Mouse (Mus musculus) hindbrain, embryonic 11.5 days (tissue): ENCODE measurements at regions not wholly inside any gene's neighbourhood (a gene's known extent, or its start where the extent isn't known, plus 50 kb on each side); places are given as distances from the start of the nearest gene placed in this dataset.

Experiments
- ATAC-seq: fragments of 200-750 bp; cut with Nextera tagmentation; 2 replicates; pipeline ENCODE4 v1.8.0; 2017; ENCODE audit warnings: mild to moderate bottlenecking, moderate TSS enrichment, moderate library complexity; ENCODE audit not compliant: low FRiP score
- DNase-seq: peaks from one replicate; pipeline ENCODE4 v3.0.0-alpha.2; 2015; ENCODE audit warnings: low spot score
- H3K27ac ChIP-seq: fragments of 300-500 bp; sonication (generic); 2 replicates; pipeline ENCODE4 v1.5.1; 2014; ENCODE audit warnings: mild to moderate bottlenecking, low read depth, low read length
- H3K27me3 ChIP-seq: fragments of 300-500 bp; sonication (generic); 2 replicates; pipeline ENCODE4 v1.6.1; 2014; ENCODE audit warnings: mild to moderate bottlenecking, low read length, moderate library complexity, mixed read lengths; ENCODE audit not compliant: control insufficient read depth, insufficient read depth
- H3K36me3 ChIP-seq: fragments of 300-500 bp; sonication (generic); 2 replicates; pipeline ENCODE4 v1.6.1; 2014; ENCODE audit warnings: mild to moderate bottlenecking, low read length, moderate library complexity, mixed read lengths; ENCODE audit not compliant: control insufficient read depth, insufficient read depth
- H3K4me1 ChIP-seq: fragments of 300-500 bp; sonication (generic); replicated peaks from 2 replicates; pipeline ENCODE4 v1.6.1; 2014; ENCODE audit warnings: low read length, mixed read lengths; ENCODE audit not compliant: control insufficient read depth, insufficient read depth
- H3K4me2 ChIP-seq: fragments of 300-500 bp; sonication (generic); replicated peaks from 2 replicates; pipeline ENCODE4 v1.6.1; 2014; ENCODE audit warnings: mild to moderate bottlenecking, low read depth, low read length
- H3K4me3 ChIP-seq: fragments of 300-500 bp; sonication (generic); 2 replicates; pipeline ENCODE4 v1.5.1; 2014; ENCODE audit warnings: low read depth, low read length
- H3K9ac ChIP-seq: fragments of 300-500 bp; sonication (generic); 2 replicates; pipeline ENCODE4 v1.6.1; 2014; ENCODE audit warnings: low read depth, low read length
- H3K9me3 ChIP-seq: fragments of 300-500 bp; sonication (generic); 2 replicates; pipeline ENCODE4 v1.6.1; 2016; ENCODE audit warnings: low read length; ENCODE audit not compliant: control insufficient read depth
- WGBS: fragments of 180-500 bp; shearing (Covaris S2); extraction: QIAGEN DNeasy Blood & Tissue Kit; methylation state at CpG from one replicate; pipeline ENCODE4 v1.1.7; 2014; 5-methylcytosine and 5-hydroxymethylcytosine counted together

GRCm38 (mm10) chr1:73715571-73715970, 408.7 kb downstream of the Tns1 start:
- Histone ChIP-seq H3K36me3 (no peaks in the 10 kb centered on the region), H3K9ac (no peak overlapping the region), H3K27ac (no peak overlapping the region), H3K4me1 (no peaks in the 10 kb centered on the region), H3K27me3 (no peaks in the 10 kb centered on the region), H3K4me3 (no peak overlapping the region), H3K4me2 (no peak overlapping the region), H3K9me3 (no peaks in the 10 kb centered on the region)
- DNase-seq, result no peak
- 71% methylated on average over 2 of the region's 2 CpGs for WGBS
- no peak for ATAC-seq

GRCm38 (mm10) chr1:73702428-73702842, 421.8 kb downstream of the Tns1 start:
- H3K4me3 ChIP-seq, result no peak overlapping the region
- ATAC-seq, result no peak
- 46% methylated on average over 4 of the region's 4 CpGs for WGBS

GRCm38 (mm10) chr1:73693537-73693936, 430.7 kb downstream of the Tns1 start:
- no peak for ATAC-seq
- Histone ChIP-seq H3K9ac (no peak overlapping the region), H3K4me2 (no peak overlapping the region), H3K27me3 (no peaks in the 10 kb centered on the region), H3K4me3 (no peak overlapping the region), H3K9me3 (no peaks in the 10 kb centered on the region), H3K36me3 (no peaks in the 10 kb centered on the region), H3K4me1 (no peaks in the 10 kb centered on the region), H3K27ac (no peak overlapping the region)
- 52% methylated on average over 2 of the region's 2 CpGs for WGBS
- no peak for DNase-seq

More at GRCm38 (mm10) chr1:73702428-73702842, 421.8 kb downstream of the Tns1 start:
- H3K36me3 ChIP-seq, result no peaks in the 10 kb centered on the region
- H3K4me1 ChIP-seq, result no peaks in the 10 kb centered on the region
- no peaks in the 10 kb centered on the region for H3K27me3 ChIP-seq
- DNase-seq, result peak; percentile 8
- no peaks in the 10 kb centered on the region for H3K9me3 ChIP-seq
- no peak overlapping the region for H3K27ac ChIP-seq
- H3K4me2 ChIP-seq, result no peak overlapping the region
- H3K9ac ChIP-seq, result no peak overlapping the region

GRCm38 (mm10) chr1:73685734-73686133, 438.5 kb downstream of the Tns1 start:
- no peaks in the 10 kb centered on the region for H3K9me3 ChIP-seq
- H3K27ac ChIP-seq, result no peak overlapping the region
- DNase-seq (no peak), ATAC-seq (no peak)
- H3K27me3 ChIP-seq, result no peaks in the 10 kb centered on the region
- H3K4me1 ChIP-seq, result no peaks in the 10 kb centered on the region
- no peak overlapping the region for H3K4me3 ChIP-seq
- no peak overlapping the region for H3K9ac ChIP-seq
- no peak overlapping the region for H3K4me2 ChIP-seq
- no peaks in the 10 kb centered on the region for H3K36me3 ChIP-seq
- WGBS, result 80% methylated on average over 4 of the region's 4 CpGs

- Histone ChIP-seq H3K36me3 (no peaks in the 10 kb centered on the region), H3K4me2 (no peak overlapping the region), H3K27ac (no peak overlapping the region), H3K4me3 (no peak overlapping the region), H3K9me3 (no peaks in the 10 kb centered on the region), H3K27me3 (no peaks in the 10 kb centered on the region), H3K4me1 (no peaks in the 10 kb centered on the region), H3K9ac (no peak overlapping the region)
- WGBS, result 87% methylated on average over 4 of the region's 4 CpGs
- DNase-seq (no peak), ATAC-seq (no peak)
Observed at GRCm38 (mm10) chr1:73685066-73685465, 439.2 kb downstream of the Tns1 start.

GRCm38 (mm10) chr1:73684166-73684565, 440.1 kb downstream of the Tns1 start:
- Histone ChIP-seq H3K36me3 (no peaks in the 10 kb centered on the region), H3K4me3 (no peak overlapping the region), H3K9me3 (no peaks in the 10 kb centered on the region), H3K27ac (no peak overlapping the region), H3K4me1 (no peaks in the 10 kb centered on the region), H3K9ac (no peak overlapping the region), H3K4me2 (no peak overlapping the region), H3K27me3 (no peaks in the 10 kb centered on the region)
- ATAC-seq, result no peak
- 93% methylated on average over 5 of the region's 5 CpGs for WGBS
- no peak for DNase-seq

- Histone ChIP-seq H3K27me3 (no peaks in the 10 kb centered on the region), H3K9me3 (no peaks in the 10 kb centered on the region), H3K36me3 (no peaks in the 10 kb centered on the region), H3K4me2 (no peak overlapping the region), H3K9ac (no peak overlapping the region), H3K4me1 (no peaks in the 10 kb centered on the region), H3K4me3 (no peak overlapping the region), H3K27ac (no peak overlapping the region)
- no peak for ATAC-seq
- 64% methylated on average over 4 of the region's 4 CpGs for WGBS
- no peak for DNase-seq
Observed at GRCm38 (mm10) chr1:73683132-73683888, 440.9 kb downstream of the Tns1 start.

GRCm38 (mm10) chr1:73681697-73682096, 442.6 kb downstream of the Tns1 start:
- Histone ChIP-seq H3K27ac (no peak overlapping the region), H3K4me1 (no peaks in the 10 kb centered on the region), H3K9ac (no peak overlapping the region), H3K9me3 (no peaks in the 10 kb centered on the region), H3K4me2 (no peak overlapping the region), H3K4me3 (no peak overlapping the region), H3K36me3 (no peaks in the 10 kb centered on the region), H3K27me3 (no peaks in the 10 kb centered on the region)
- no peak for DNase-seq
- ATAC-seq, result no peak
- 72% methylated on average over 1 of the region's 1 CpGs for WGBS

- ATAC-seq (no peak), DNase-seq (no peak)
- no peak overlapping the region for H3K9ac ChIP-seq
- H3K36me3 ChIP-seq, result no peaks in the 10 kb centered on the region
- H3K9me3 ChIP-seq, result no peaks in the 10 kb centered on the region
- WGBS, result 95% methylated on average over 3 of the region's 3 CpGs
- H3K4me1 ChIP-seq, result no peaks in the 10 kb centered on the region
- no peak overlapping the region for H3K27ac ChIP-seq
- H3K4me3 ChIP-seq, result no peak overlapping the region
- H3K4me2 ChIP-seq, result no peak overlapping the region
- no peaks in the 10 kb centered on the region for H3K27me3 ChIP-seq
Observed at GRCm38 (mm10) chr1:73680829-73681228, 443.4 kb downstream of the Tns1 start.
